Mouse (Mus musculus) brain, embryonic 14.5 days (tissue): ENCODE data around the gene Cic.

Experiments used
- CTCF ChIP-seq: fragments of 200-500 bp; IDR thresholded peaks from 2 replicates; pipeline ENCODE4 v1.5.1; 2012; ENCODE audit warnings: inconsistent platforms, mild to moderate bottlenecking, moderate library complexity, borderline replicate concordance; ENCODE audit not compliant: insufficient read depth, insufficient read length; ENCODE audit errors: extremely low read depth
- POLR2A ChIP-seq: fragments of 200-500 bp; IDR thresholded peaks from 2 replicates; pipeline ENCODE4 v1.6.1; 2012; ENCODE audit warnings: mild to moderate bottlenecking, inconsistent platforms, borderline replicate concordance; ENCODE audit not compliant: poor library complexity, insufficient read depth, insufficient read length, severe bottlenecking; ENCODE audit errors: extremely low read depth

DNA sequence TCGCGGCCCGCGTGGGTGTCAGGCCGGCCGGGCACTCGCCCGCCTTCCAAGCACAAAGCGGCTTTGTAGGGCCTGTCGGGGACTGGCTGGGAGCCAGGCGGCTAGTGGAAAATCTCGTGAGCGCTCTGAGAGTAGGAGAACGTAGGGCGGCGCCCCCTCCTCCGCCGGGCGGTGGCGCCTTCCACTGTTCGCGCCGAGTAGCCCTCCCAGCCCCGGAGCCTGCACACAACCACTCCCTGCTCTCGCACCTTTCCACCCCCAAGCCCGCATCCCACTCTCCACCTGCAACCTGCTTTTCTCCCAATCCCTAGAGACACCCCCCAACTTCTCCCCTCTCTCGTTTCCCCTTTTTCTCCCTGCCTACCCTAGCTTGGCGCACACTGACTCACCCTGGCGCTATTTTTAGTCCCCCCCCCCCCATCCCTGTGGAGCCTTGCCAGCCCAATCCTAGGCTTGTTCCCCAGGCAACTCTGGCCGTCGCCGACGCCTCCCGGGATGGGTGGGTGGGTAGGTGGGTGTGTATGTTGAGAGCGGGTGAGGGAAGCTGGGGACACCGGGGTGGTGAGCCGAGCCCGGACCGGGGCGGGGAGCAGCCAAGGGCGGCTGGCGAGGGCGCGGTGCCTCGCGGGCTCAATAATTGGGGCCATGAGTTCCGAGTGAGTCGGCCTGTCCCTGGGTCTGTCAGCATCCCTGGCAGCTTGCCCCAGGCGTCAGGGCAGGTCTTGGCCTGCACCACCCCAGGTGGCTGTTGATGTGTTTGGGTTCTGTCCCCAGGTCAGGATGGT lies 11.8 kb downstream of the Cic start:
- no peak for TF ChIP-seq POLR2A
- TF ChIP-seq CTCF: peak; percentile 26; the same call in 1 of the 2 replicates
